Mouse (Mus musculus) heart, adult 11 months (tissue): ENCODE results near the gene Gm13102.
"Not testable (repeated sequence)": the region's sequence is repeated elsewhere in the genome, so short reads cannot be mapped to it uniquely, and the experiment has no call there.

Source experiments
- DNase-seq: peaks from one replicate; pipeline ENCODE4 v3.0.0; 2022

Gm13102 gene

DNA sequence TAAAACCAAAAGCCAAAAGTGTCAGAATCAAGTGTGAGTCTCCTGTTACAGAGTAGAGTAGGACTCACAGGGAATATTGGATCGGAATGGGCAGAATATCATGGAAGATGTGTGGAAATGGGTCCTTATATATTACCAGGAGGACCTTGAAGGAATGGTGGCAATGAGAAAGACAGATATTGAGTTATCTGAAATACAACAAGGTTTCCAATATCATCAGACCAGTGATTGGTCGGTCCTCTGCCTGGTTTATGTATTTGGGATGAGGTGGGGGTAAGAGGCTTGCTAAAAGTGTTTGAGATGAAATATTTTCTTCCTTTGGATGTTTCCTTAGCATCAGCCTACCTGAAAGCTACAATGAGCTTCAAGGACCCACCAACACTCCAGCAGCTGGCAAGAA is at the start of gene Gm13102:
Gene Gm13102 (plus strand): TSS at position 301 of the 400 bp plus-strand sequence.
- not testable (repeated sequence) for DNase-seq

DNA sequence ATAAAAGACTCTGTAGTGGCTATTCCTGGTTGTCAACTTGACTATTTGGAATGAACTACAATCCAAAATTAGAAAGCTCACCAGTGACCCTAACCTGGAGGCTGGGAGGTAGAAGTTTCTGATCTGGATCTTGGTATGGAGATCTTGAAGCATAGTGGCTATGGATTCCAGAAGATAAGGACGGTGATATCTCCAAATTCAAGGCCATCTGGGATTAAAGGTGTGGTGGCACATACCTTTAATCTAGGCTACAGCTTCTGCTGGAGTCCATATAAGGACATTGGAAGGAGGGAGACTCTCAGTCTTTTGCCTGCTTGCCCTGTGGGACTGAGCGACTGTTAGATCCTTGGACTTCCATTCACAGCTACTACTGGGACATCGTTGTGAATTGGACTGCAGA is 47.4 kb upstream of the Gm13102 start, which contains the start of gene Pramel4:
Gene Pramel4 (plus strand): TSS at position 301 of the 400 bp plus-strand sequence.
- DNase-seq: not testable (repeated sequence)
